Mouse (Mus musculus) cerebellum, adult 2 months (tissue): Measurements from ENCODE around the gene Rbm5. TPM values are rescaled to one million over a fixed set of nuclear protein-coding genes. Genes with fewer than 3 reads are reported as not detected.

ENCODE experiments used
- DNase-seq, 2 experiments: peaks; one replicate each; pipeline ENCODE4 v3.0.0; 2021
- H3K27ac ChIP-seq: fragments of 200-500 bp; 2 replicates; pipeline ENCODE4 v1.5.1; 2012; ENCODE audit warnings: low read length, control low read depth, inconsistent platforms; ENCODE audit not compliant: insufficient read depth
- H3K27me3 ChIP-seq: fragments of 200-500 bp; 2 replicates; pipeline ENCODE4 v1.6.1; 2012; ENCODE audit warnings: inconsistent platforms, mild to moderate bottlenecking, low read length, moderate library complexity; ENCODE audit not compliant: control insufficient read depth, insufficient read depth
- H3K4me1 ChIP-seq: fragments of 200-500 bp; 2 replicates; pipeline ENCODE4 v1.6.1; 2011; ENCODE audit warnings: low read length; ENCODE audit not compliant: control insufficient read depth, insufficient read depth
- H3K4me3 ChIP-seq: fragments of 200-500 bp; replicated peaks from 2 replicates; pipeline ENCODE3; 2011; ENCODE audit warnings: mild to moderate bottlenecking, low read depth, low read length, control low read depth; ENCODE audit not compliant: insufficient read depth
- CTCF ChIP-seq: fragments of 200-500 bp; IDR thresholded peaks from 2 replicates; pipeline ENCODE4 v1.5.1; 2011; ENCODE audit warnings: low read depth, mild to moderate bottlenecking, control low read depth, low read length, moderate library complexity, borderline replicate concordance; ENCODE audit not compliant: insufficient read depth
- POLR2A ChIP-seq: fragments of 200-500 bp; IDR thresholded peaks from 2 replicates; pipeline ENCODE4 v1.6.1; 2011; ENCODE audit warnings: low read length, control low read depth, borderline replicate concordance; ENCODE audit not compliant: insufficient read depth
- WGBS: fragments of 180-500 bp; shearing (Covaris S2); methylation state at CpG from one replicate; pipeline ENCODE4 v1.1.7; 2018; 5-methylcytosine and 5-hydroxymethylcytosine counted together
- polyA plus RNA-seq: library from polyadenylated mRNA; depleted of rRNA; stranded (reverse); fragments of >200 nt; gene quantifications from 2 replicates; pipeline ENCODE4 v1.2.3, GENCODE M21; 2012; rRNA removed

Rbm5 gene
- polyA plus RNA-seq, 1 experiment = 126 TPM

DNA sequence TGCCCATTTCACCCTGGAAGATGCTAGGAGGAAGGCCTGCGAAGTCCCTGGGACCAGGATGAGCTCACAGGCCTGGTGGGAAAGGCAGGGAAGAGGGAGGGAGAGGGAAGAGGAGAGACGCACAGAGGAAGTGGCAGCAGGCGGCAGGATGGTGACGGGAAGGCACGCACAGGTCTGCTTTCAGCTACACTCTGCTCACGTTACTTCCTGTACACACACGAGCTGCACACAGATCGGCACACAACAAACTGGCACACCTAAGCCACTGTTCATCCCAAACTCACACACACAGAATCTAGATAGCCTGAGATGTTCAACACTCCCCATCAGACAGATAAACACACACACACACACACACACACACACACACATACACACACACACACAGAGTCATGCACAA, 80.4 kb downstream of the Rbm5 start:
- H3K27ac ChIP-seq = no peak overlapping the region
- H3K27me3 ChIP-seq = no peaks in the 10 kb centered on the region
- no peak overlapping the region for H3K4me3 ChIP-seq
- H3K4me1 ChIP-seq = no peaks in the 10 kb centered on the region
- TF ChIP-seq POLR2A = no peak
- no peak for TF ChIP-seq CTCF
- DNase-seq = no peak
- 93% methylated on average over 8 of the region's 8 CpGs for WGBS

Other genes with a start within 250 kb of the Rbm5 start
- gene Tmem115, start 237.1 kb downstream of the Rbm5 start, polyA plus RNA-seq = 44.3 and 44.6 TPM in 2 replicates
- gene Cyb561d2, start 228.8 kb downstream of the Rbm5 start, polyA plus RNA-seq = 21.2 and 21.5 TPM in 2 replicates
- gene Nprl2, start 228.8 kb downstream of the Rbm5 start, polyA plus RNA-seq = 64.1 and 70.7 TPM in 2 replicates
- 1.6 and 2.3 TPM in 2 replicates for gene Zmynd10, start 223.7 kb downstream of the Rbm5 start, polyA plus RNA-seq
- gene Rassf1, start 219.4 kb downstream of the Rbm5 start, polyA plus RNA-seq = 30.3 and 32.3 TPM in 2 replicates
- 123 and 127 TPM in 2 replicates for gene Tusc2, start 207.7 kb downstream of the Rbm5 start, polyA plus RNA-seq
- 10.8 and 11.9 TPM in 2 replicates for gene Hyal2, start 203.1 kb downstream of the Rbm5 start, polyA plus RNA-seq
- 5.7 and 6.8 TPM in 2 replicates for gene Hyal1, start 194.1 kb downstream of the Rbm5 start, polyA plus RNA-seq
- gene Naa80, start 192.1 kb downstream of the Rbm5 start, polyA plus RNA-seq = 19.5 and 21.6 TPM in 2 replicates
- gene Hyal3, start 190.2 kb downstream of the Rbm5 start, polyA plus RNA-seq = 1.1 TPM in 2 replicates
- gene Ifrd2, start 183.4 kb downstream of the Rbm5 start, polyA plus RNA-seq = 20.2 and 23.4 TPM in 2 replicates
- gene Sema3b, start 161.8 kb downstream of the Rbm5 start, polyA plus RNA-seq = 3.9 and 6.4 TPM in 2 replicates
- gene Gnai2, start 135.6 kb downstream of the Rbm5 start, polyA plus RNA-seq = 273 and 301 TPM in 2 replicates
- gene Slc38a3, start 101.5 kb downstream of the Rbm5 start, polyA plus RNA-seq = 145 and 152 TPM in 2 replicates
- 0.15 and 0.36 TPM in 2 replicates for gene Gnat1, start 91.3 kb downstream of the Rbm5 start, polyA plus RNA-seq
- 30.4 and 31.8 TPM in 2 replicates for gene Sema3f, start 60.5 kb downstream of the Rbm5 start, polyA plus RNA-seq
- gene Rbm6, start 102.2 kb upstream of the Rbm5 start, polyA plus RNA-seq = 64.5 and 66.4 TPM in 2 replicates
- gene Mon1a, start 117.2 kb upstream of the Rbm5 start, polyA plus RNA-seq = 32.4 and 34.4 TPM in 2 replicates
- 0.71 and 1.0 TPM in 2 replicates for gene Mst1r, start 135.9 kb upstream of the Rbm5 start, polyA plus RNA-seq
- not detected in 2 replicates for gene Actl11, start 157.5 kb upstream of the Rbm5 start, polyA plus RNA-seq
- 20.2 and 25.1 TPM in 2 replicates for gene Camkv, start 164.7 kb upstream of the Rbm5 start, polyA plus RNA-seq
- gene Traip, start 179.1 kb upstream of the Rbm5 start, polyA plus RNA-seq = 1.5 and 2.2 TPM in 2 replicates
- gene Uba7, start 204.5 kb upstream of the Rbm5 start, polyA plus RNA-seq = 8.0 and 10.0 TPM in 2 replicates
- 0.20 and 0.38 TPM in 2 replicates for gene Gm20661, start 212.1 kb upstream of the Rbm5 start, polyA plus RNA-seq
- 4.1 and 5.7 TPM in 2 replicates for gene Inka1, start 214.9 kb upstream of the Rbm5 start, polyA plus RNA-seq
- gene Cdhr4, start 221.5 kb upstream of the Rbm5 start, polyA plus RNA-seq = 2.2 and 4.1 TPM in 2 replicates
- 6.3 and 6.9 TPM in 2 replicates for gene Gm20662, start 225.4 kb upstream of the Rbm5 start, polyA plus RNA-seq
- 191 and 245 TPM in 2 replicates for gene Ip6k1, start 231.5 kb upstream of the Rbm5 start, polyA plus RNA-seq